Mouse (Mus musculus): ENCODE data around the gene Ppid. TPM values are rescaled to one million over a fixed set of nuclear protein-coding genes. Genes with fewer than 3 reads are reported as not detected.

Gene Ppid
- polyA plus RNA-seq, 1 experiment from 2014 or later, result 36.6 TPM

DNA sequence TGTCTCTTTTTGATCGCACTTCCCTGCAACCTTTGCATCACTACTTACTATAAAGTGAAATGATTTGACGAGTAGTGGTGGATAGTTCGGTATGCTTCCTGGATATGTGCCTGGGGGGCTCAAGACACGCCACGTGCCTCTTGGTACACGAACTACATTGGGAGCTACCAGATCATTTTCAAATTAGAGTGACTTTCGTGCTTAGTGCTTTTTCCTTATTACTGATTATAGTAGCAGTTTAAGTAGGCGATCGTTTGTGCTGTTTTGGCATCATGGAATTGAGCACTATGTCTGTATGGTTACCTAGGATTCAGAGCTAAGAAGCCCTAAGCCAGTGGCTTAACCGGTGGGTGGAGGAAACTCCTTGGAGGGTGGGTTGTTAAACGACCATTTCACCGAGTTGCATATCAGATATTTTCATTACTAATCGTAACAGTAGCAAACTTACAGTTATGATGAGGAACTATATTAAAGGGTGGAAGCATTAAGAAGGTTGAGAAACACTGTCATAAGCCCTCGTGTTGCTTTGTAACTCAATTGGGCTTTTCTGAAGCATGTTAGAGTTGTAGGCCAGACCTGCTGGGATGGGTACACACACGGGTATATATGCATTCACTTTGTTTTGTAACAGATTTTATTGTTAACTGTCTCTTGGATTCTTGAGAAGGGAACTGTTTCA, 790 bp downstream of the Ppid start:
- Histone ChIP-seq H3K9ac (replicated peaks; ENCODE audit: low read depth) (peak overlapping the region; percentile 75), H3K36me3 (ENCODE audit: insufficient read depth, low read length) (peaks cover 6% of the 10 kb centered on the region; the same call in 1 of the 2 replicates), H3K27ac (ENCODE audit: low read length) (peak overlapping the region; percentile 76), H3K4me2 (replicated peaks; ENCODE audit: low read depth, low read length) (peak overlapping the region; percentile 75), H3K9me3 (ENCODE audit: low read length) (no peaks in the 10 kb centered on the region), H3K4me3 (ENCODE audit: low read depth, low read length) (peak overlapping the region; percentile 66), H3K27me3 (replicated peaks; ENCODE audit: insufficient read depth, low read length) (no peaks in the 10 kb centered on the region), H3K4me1 (ENCODE audit: insufficient read depth, low read depth, low read length) (0 out of 2 replicates have a peak, but pooled peaks cover 3% of the 10 kb centered on the region)
- 2% methylated on average over 15 of the region's 15 CpGs for WGBS
- ATAC-seq (no peak), DNase-seq (ENCODE audit: low spot score) (no peak)
- TF ChIP-seq EP300 (IDR thresholded peaks at IDR 0.05) (no peak), CTCF (IDR thresholded peaks at IDR 0.05) (no peak)

DNA sequence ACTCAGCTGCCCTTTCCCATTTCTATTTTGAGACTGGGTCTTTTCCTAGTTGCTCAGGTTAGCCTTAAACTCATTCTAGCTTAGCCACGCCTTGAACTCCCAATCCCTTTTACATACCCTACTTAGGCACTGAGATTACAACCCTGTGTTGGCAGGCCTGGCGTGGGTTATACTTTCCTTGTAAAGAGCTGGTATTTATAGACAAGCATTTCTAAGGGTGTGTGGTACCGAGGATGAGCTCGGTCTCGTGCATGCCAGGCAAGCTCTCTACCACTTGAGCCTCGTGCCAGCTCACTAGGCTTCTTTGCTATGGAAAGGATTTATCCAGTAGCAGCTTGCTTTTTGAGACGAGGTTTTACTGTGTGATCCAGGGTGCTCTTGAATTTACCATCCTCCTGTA, 4.3 kb downstream of the Ppid start:
- Histone ChIP-seq H3K9ac (replicated peaks; ENCODE audit: low read depth) (no peak overlapping the region), H3K27me3 (replicated peaks; ENCODE audit: insufficient read depth, low read length) (no peaks in the 10 kb centered on the region), H3K4me3 (ENCODE audit: low read depth, low read length) (no peak overlapping the region), H3K4me2 (replicated peaks; ENCODE audit: low read depth, low read length) (no peak overlapping the region), H3K36me3 (ENCODE audit: insufficient read depth, low read length) (peaks cover 18% of the 10 kb centered on the region), H3K4me1 (ENCODE audit: insufficient read depth, low read depth, low read length) (0 out of 2 replicates have a peak, but pooled peaks cover 3% of the 10 kb centered on the region), H3K9me3 (ENCODE audit: low read length) (no peaks in the 10 kb centered on the region), H3K27ac (ENCODE audit: low read length) (no peak overlapping the region)
- DNase-seq (ENCODE audit: low spot score) (no peak), ATAC-seq (no peak)
- WGBS, result 91% methylated on average over 7 of the region's 7 CpGs
- no peak for TF ChIP-seq EP300 (IDR thresholded peaks at IDR 0.05)
- no peak for TF ChIP-seq CTCF (IDR thresholded peaks at IDR 0.05)

DNA sequence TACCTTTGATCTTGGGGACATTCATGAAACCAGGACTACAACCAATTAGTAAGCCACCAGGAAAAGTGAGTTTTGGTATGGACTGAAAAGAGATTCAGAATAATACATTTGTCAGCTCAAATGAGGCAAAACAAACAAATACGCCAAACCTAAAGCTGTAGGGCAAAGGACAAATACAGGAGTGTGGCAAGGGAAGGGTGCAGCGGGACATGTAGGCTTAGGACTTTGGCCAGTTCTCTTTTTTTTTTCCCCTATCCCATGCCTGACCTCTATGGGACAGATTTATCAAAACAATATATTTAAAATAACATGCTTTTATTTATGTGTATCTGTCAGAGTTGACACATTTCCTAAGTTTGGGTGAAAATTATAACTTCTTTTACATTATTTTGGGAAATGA, 18.7 kb downstream of the Ppid start:
- H3K27me3 ChIP-seq (replicated peaks; ENCODE audit: insufficient read depth, low read length), result no peaks in the 10 kb centered on the region
- ATAC-seq (no peak), DNase-seq (ENCODE audit: low spot score) (no peak)
- TF ChIP-seq EP300 (IDR thresholded peaks at IDR 0.05) (no peak), CTCF (IDR thresholded peaks at IDR 0.05) (no peak)
- no peaks in the 10 kb centered on the region for H3K9me3 ChIP-seq (ENCODE audit: low read length)
- H3K9ac ChIP-seq (replicated peaks; ENCODE audit: low read depth), result no peak overlapping the region
- WGBS, result 92% methylated on average over 2 of the region's 2 CpGs
- H3K4me2 ChIP-seq (replicated peaks; ENCODE audit: low read depth, low read length), result no peak overlapping the region
- H3K27ac ChIP-seq (ENCODE audit: low read length), result no peak overlapping the region
- no peaks in the 10 kb centered on the region for H3K4me1 ChIP-seq (ENCODE audit: insufficient read depth, low read depth, low read length)
- H3K36me3 ChIP-seq (ENCODE audit: insufficient read depth, low read length), result peaks cover 21% of the 10 kb centered on the region
- H3K4me3 ChIP-seq (ENCODE audit: low read depth, low read length), result no peak overlapping the region

DNA sequence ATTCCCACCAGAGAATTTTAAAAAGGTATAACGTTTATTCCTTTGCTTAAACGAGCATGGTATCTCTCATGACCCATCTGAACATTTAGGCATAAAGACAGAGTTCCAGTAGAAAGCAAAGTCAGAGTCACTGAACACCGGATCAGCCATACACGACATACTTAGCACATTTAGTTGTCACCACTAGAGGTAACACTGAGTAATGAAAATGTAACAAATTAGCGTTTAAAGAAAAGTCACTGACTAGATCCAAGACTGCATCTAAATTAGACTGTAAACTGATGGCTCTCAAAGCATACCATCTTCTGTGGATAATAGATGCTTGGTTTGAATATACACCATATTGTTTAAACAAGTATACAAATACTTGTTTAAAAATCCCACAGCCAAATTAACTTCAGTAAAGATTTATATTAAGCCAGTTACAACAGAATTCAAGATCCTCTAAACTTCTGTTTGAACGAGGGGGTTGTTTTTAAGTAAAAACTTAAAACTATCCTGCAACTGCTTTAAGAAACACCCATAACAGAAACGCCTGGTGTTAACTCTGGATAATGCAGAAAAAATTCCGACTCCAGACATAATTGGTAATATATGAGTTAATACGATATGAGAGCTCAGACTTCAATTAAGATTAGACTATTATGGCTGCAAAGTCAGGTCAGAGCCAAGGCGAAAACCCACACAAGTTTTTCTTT, 36.5 kb downstream of the Ppid start:
- ATAC-seq (no peak), DNase-seq (ENCODE audit: low spot score) (peak; percentile 12)
- H3K9ac ChIP-seq (replicated peaks; ENCODE audit: low read depth), result 0 out of 2 replicates have a peak overlapping the region, but pooled peaks have one; percentile 62
- peak overlapping the region; percentile 80 for H3K4me2 ChIP-seq (replicated peaks; ENCODE audit: low read depth, low read length)
- no peaks in the 10 kb centered on the region for H3K9me3 ChIP-seq (ENCODE audit: low read length)
- WGBS, result 16% methylated on average over 10 of the region's 10 CpGs
- H3K36me3 ChIP-seq (ENCODE audit: insufficient read depth, low read length), result 0 out of 2 replicates have a peak, but pooled peaks cover 4% of the 10 kb centered on the region
- TF ChIP-seq CTCF (IDR thresholded peaks at IDR 0.05) (peak; percentile 49), EP300 (IDR thresholded peaks at IDR 0.05) (no peak)
- H3K4me3 ChIP-seq (ENCODE audit: low read depth, low read length), result peak overlapping the region; percentile 76
- no peak overlapping the region; the same call in 1 of the 2 replicates for H3K27ac ChIP-seq (ENCODE audit: low read length)
- H3K27me3 ChIP-seq (replicated peaks; ENCODE audit: insufficient read depth, low read length), result no peaks in the 10 kb centered on the region
- H3K4me1 ChIP-seq (ENCODE audit: insufficient read depth, low read depth, low read length), result peaks cover 4% of the 10 kb centered on the region; the same call in 1 of the 2 replicates

DNA sequence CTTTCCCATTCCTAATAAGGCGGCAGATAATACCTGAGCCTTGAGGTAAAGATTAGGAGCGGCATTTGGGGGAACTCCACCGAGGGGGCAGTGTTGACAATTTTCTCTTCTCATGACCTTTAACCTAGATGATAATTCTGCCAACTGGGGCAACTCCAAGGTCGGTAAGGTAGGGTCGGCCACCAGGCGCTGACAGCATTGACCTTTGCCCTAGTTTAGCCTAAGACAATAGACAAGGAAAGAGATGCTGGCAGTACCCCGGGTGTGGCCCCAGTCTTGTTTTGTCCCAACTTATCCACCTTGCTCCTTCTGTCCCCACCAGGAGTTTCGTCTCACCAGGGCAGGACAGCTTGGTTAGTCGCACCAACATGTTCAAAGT, 37.0 kb downstream of the Ppid start:
- Histone ChIP-seq H3K4me3 (ENCODE audit: low read depth, low read length) (peak overlapping the region; percentile 76), H3K4me1 (ENCODE audit: insufficient read depth, low read depth, low read length) (peaks cover 4% of the 10 kb centered on the region; the same call in 1 of the 2 replicates), H3K27me3 (replicated peaks; ENCODE audit: insufficient read depth, low read length) (no peaks in the 10 kb centered on the region), H3K36me3 (ENCODE audit: insufficient read depth, low read length) (0 out of 2 replicates have a peak, but pooled peaks cover 4% of the 10 kb centered on the region), H3K4me2 (replicated peaks; ENCODE audit: low read depth, low read length) (peak overlapping the region; percentile 80), H3K9ac (replicated peaks; ENCODE audit: low read depth) (peak overlapping the region; percentile 62), H3K27ac (ENCODE audit: low read length) (peak overlapping the region; percentile 77), H3K9me3 (ENCODE audit: low read length) (no peaks in the 10 kb centered on the region)
- DNase-seq (ENCODE audit: low spot score) (no peak), ATAC-seq (peak; percentile 3)
- TF ChIP-seq CTCF (IDR thresholded peaks at IDR 0.05) (no peak), EP300 (IDR thresholded peaks at IDR 0.05) (0 out of 2 replicates have a peak, but pooled peaks have one; percentile 11)
- WGBS, result under 1% methylated on average over 9 of the region's 9 CpGs

Measured in lung, postnatal 0 days (tissue).